Mouse (Mus musculus): ENCODE data around the gene Gpr157. TPM values are rescaled to one million over a fixed set of nuclear protein-coding genes. Genes with fewer than 3 reads are reported as not detected.
A peak's percentile ranks its signal among the peaks of the same experiment; 100 is the strongest.

Gene Gpr157
- total RNA-seq, 2 experiments from 2014 or later: 34.8 to 37.8 TPM

- intact Hi-C loops (cut with DNase I): loop anchor here (5.0 kb wide), 1 partner anchor 75 kb away; no protein-coding TSS in a partner anchor
- DNase-seq (ENCODE audit: low spot score): no peak
Observed at GRCm38 (mm10) chr4:150137368-150138083, 50.4 kb downstream of the Gpr157 start.

GRCm38 (mm10) chr4:150138084-150138543 is 50.9 kb downstream of the Gpr157 start:
- DNase-seq (ENCODE audit: low spot score): peak; percentile 35
- intact Hi-C loops (cut with DNase I): loop anchor here (5.0 kb wide), 1 partner anchor 74 kb away; no protein-coding TSS in a partner anchor

- DNase-seq (ENCODE audit: low spot score): no peak
- intact Hi-C loops (cut with DNase I): loop anchor here (5.0 kb wide), 1 partner anchor 73 kb away; no protein-coding TSS in a partner anchor
Observed at GRCm38 (mm10) chr4:150139090-150139489, 51.9 kb downstream of the Gpr157 start.

DNA sequence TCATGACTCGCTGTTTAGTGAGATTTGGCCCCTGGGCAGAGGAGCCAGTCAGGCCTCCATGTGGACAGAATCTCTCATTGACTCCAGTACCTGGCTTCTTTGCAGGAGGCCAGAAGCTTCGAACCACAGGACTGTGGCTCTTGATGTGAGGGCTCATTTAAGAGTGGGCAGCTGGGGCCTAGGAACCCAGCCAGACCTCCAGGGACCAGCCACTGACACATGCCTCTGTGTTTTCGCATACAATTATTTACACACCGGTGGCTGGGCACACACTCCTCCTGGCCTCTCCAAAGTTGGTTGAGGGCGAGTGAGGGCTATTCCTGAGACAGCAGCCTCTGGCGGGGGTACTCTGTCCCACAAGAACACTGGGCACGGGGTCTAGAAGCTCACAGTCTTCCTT is 53.2 kb downstream of the Gpr157 start:
- DNase-seq (ENCODE audit: low spot score): no peak
- intact Hi-C loops (cut with DNase I): no loop called here

- DNase-seq (ENCODE audit: low spot score): no peak
- intact Hi-C loops (cut with DNase I): no loop called here
Observed at GRCm38 (mm10) chr4:150144242-150144641, 57.1 kb downstream of the Gpr157 start.

- intact Hi-C loops (cut with DNase I): no loop called here
- no peak for DNase-seq (ENCODE audit: low spot score)
Observed at GRCm38 (mm10) chr4:150146286-150146685, 59.1 kb downstream of the Gpr157 start.

DNA sequence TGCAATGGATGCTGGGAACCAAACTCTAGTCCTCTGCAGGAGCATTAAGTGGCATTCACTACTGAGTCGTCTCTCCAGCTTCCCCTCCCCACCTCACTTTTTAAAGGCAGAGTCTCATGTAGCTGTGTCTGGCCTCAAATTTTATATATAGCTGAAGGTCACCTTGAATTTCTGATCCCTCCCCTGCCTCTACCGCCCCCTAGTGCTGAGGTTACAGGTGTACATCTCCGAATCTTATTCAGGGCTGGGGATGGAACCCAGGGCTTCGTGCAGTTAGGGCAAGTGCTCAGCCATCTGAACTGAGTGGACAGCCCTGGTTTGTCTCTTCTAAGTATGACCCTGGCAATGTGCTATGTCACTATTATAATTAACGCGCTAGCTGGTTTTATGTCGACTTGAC is 63.9 kb downstream of the Gpr157 start:
- intact Hi-C loops (cut with DNase I): no loop called here
- DNase-seq (ENCODE audit: low spot score): no peak

DNA sequence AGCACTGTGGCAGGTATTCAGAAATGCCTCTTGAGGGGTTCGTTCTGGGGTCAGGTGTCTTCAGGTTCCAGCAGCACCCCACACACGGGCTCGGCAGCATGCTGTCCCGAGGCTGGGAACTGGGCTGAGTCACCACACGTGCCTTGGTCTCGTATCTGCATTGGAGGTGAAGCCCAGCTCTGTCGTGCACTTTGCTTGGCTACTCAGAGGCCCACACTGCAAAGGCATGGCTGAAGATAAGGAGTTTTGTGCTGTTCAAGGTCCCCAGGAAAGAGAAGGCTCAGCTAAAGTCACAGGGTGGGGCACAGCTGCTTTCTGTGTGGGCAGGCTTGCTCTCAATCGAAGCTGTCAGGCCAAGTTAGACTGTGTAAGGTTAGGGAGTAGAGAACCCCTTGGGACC is 65.3 kb downstream of the Gpr157 start:
- DNase-seq (ENCODE audit: low spot score): no peak
- intact Hi-C loops (cut with DNase I): no loop called here

- no peak for DNase-seq (ENCODE audit: low spot score)
- intact Hi-C loops (cut with DNase I): no loop called here
Observed at GRCm38 (mm10) chr4:150155301-150155700, 68.1 kb downstream of the Gpr157 start.

Small RNAs within 50 kb of the gene (microRNA-seq; reads per million reads assigned to microRNA genes)
- gene Mir34a: 6,055 reads per million, percentile 92 among the genes with 10 or more reads in this experiment

Other genes with a start within 250 kb of the Gpr157 start
- 10 to 100 TPM; 32.6 to 36.7 TPM for gene Spsb1, start 132.3 kb upstream of the Gpr157 start, total RNA-seq (2021)
- gene H6pd, start 78.3 kb upstream of the Gpr157 start, total RNA-seq (2021): 10 to 100 TPM; 39.8 to 45.4 TPM
- gene Slc2a5, start 31.9 kb downstream of the Gpr157 start, total RNA-seq (2021): under 1 TPM in 1 of 2 experiments, not detected in 1; 0.31 TPM
- gene Slc2a7, start 61.6 kb downstream of the Gpr157 start, total RNA-seq (2021): not detected
- gene Car6, start 114.0 kb downstream of the Gpr157 start, total RNA-seq (2021): not detected
- 100 to 1,000 TPM; 119 to 136 TPM for gene Eno1, start 149.4 kb downstream of the Gpr157 start, total RNA-seq (2021)
- gene Rere, start 194.3 kb downstream of the Gpr157 start, total RNA-seq (2021): 10 to 100 TPM; 37.8 to 51.5 TPM

Measured in heart, postnatal 25 days (tissue).